Comparison of ENCODE assay signal across 9 mouse cellular contexts in the genomic region with DNA sequence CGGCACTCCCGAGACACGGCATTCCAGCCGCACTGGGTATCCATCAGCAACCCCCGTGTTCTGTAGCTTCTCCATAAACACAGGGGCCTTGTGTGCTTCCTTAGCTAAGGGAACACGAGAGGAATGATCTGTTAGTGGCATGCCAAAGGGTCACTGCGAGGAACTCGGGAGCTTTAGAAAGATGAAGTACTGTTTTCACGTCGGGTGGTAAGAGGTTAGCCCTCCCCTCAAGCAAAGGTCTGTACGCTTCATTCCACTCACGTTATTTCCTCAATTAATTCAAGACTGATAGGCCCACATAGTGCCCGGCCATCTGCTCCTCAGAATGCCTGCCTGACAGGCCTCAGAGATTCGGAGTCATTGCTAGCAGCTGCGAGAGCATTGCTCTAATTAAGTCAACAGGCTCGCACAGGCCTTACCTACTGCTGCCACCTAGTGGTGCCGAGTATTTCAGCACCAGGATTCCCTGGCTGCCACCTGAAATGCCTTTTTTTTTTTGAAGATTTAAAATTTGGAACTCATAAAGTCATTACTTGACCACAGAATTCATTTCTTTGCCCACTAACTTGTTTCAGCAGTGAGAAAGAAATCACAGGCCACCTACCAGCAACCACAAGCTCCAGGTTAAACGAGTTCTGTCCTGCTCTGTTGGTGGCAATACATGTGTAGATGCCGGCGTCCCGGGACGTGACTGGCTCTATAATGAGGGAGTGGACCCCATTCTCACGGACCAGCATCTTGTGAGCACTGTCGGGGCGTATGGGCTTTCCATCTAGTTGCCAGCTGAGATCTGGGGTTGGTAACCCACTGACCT. TPM values are rescaled to one million over a fixed set of nuclear protein-coding genes. Genes with fewer than 3 reads are reported as not detected.
DNase-seq lines count a peak whose midpoint lies in the region; ATAC-seq and TF ChIP-seq lines count a peak whose summit lies in the region.
"Had no signal": no experiment of that assay in that cellular context is flagged by ENCODE, and none has a peak within 500 bp of the region (broad histone marks: within the 10 kb centered on the region; RNA-seq: fewer than 3 reads in every experiment).

No protein-coding gene starts in this region.

- no peaks in the 10 kb centered on the region for H3K27me3 ChIP-seq in hindbrain, postnatal 0 days (ENCODE audit: insufficient read depth, low read length)

- no peaks in the 10 kb centered on the region for H3K9me3 ChIP-seq in hindbrain, postnatal 0 days (ENCODE audit: low read length)

- 19% methylated on average over 25 of the region's 25 CpGs for WGBS in hindbrain, postnatal 0 days

- peak overlapping the region; percentile 54 for H3K4me2 ChIP-seq in hindbrain, postnatal 0 days (ENCODE audit: low read depth, low read length)

- H3K36me3 ChIP-seq in hindbrain, postnatal 0 days (ENCODE audit: insufficient read depth, low read length) = peaks cover 5% of the 10 kb centered on the region; the same call in 1 of the 2 replicates

- H3K9ac ChIP-seq in hindbrain, postnatal 0 days (replicated peaks; ENCODE audit: low read length) = peak overlapping the region; percentile 44

- H3K4me1 ChIP-seq in hindbrain, postnatal 0 days (ENCODE audit: insufficient read depth, low read length) = peaks cover 4% of the 10 kb centered on the region; the same call in 1 of the 2 replicates

- H3K4me3 ChIP-seq in hindbrain, postnatal 0 days (ENCODE audit: low read length) = peak overlapping the region; percentile 30

- DNase-seq in R1 (ENCODE audit: low read depth, low spot score) = peak; percentile 65
- peak; percentile 85 for DNase-seq in cerebellum, adult 9-10 months
- DNase-seq in frontal cortex, adult 2 months (ENCODE audit: extremely low spot score in 1 of 2, low spot score in 1 of 2) = peak; percentile 74 to 94
- peak; percentile 95 for DNase-seq in hindbrain, postnatal 0 days (ENCODE audit: low spot score)
- DNase-seq in layer of hippocampus, postnatal 36 days = peak; percentile 83 to 84
- DNase-seq in right cerebral cortex, postnatal 36 days (ENCODE audit: low spot score in 2 of 2) = peak; percentile 78 to 82
- DNase-seq in urinary bladder, postnatal 36 days (ENCODE audit: low spot score in 2 of 2) = peak; percentile 67 to 71

- ATAC-seq in hindbrain, postnatal 0 days = peak; percentile 93
- ATAC-seq in megakaryocyte-erythroid progenitor cell, adult 5-6 weeks (replicated peaks; ENCODE audit: low FRiP score, low TSS enrichment, poor library complexity, severe bottlenecking) = peak; percentile 92

- peak overlapping the region; percentile 86 for H3K27ac ChIP-seq in hindbrain, postnatal 0 days
- H3K27ac ChIP-seq: macrophage had no signal

- TF ChIP-seq CTCF in hindbrain, postnatal 0 days (IDR thresholded peaks at IDR 0.05; ENCODE audit: low read depth) = peak; percentile 94

RNA-seq across cellular contexts. Expression of a gene that starts 28.6 kb away (rescaled TPM):
- polyA plus RNA-seq in frontal cortex, adult 2 months (2012; rRNA removed) = 16.2 and 16.3 TPM in 2 replicates
- 3.7 and 10.1 TPM in 2 replicates for total RNA-seq in hindbrain, postnatal 0 days (2014; rRNA removed)
- polyA plus RNA-seq in hindbrain, postnatal 0 days (2015; fragmentation: Nextera tagmentation; extraction: Ambion mirVana) = 24.5 and 27.9 TPM in 2 replicates
- total RNA-seq in layer of hippocampus, postnatal 36 days (2021) = 10 to 100 TPM; 24.5 to 27.2 TPM
- 13.0 and 31.4 TPM in 2 replicates for total RNA-seq in megakaryocyte-erythroid progenitor cell, adult 5-6 weeks (2014; fragmentation: Nextera tagmentation)
- total RNA-seq in megakaryocyte-erythroid progenitor cell, adult 5-6 weeks (2017) = 54.0 and 56.1 TPM in 2 replicates

Comparison
In these comparisons a context has a peak if more than half of its experiments do, and no peak if none do; other contexts are left out.
1. Peak in every context shown above with its lines: DNase-seq, ATAC-seq, H3K4me3 ChIP-seq and H3K27ac ChIP-seq.